Mouse (Mus musculus) lung, postnatal 14 days (tissue): ENCODE measurements around the gene Gm43191.

Experiments used
- DNase-seq: peaks from one replicate; pipeline ENCODE4 v3.0.0; 2021

The Gm43191 gene

DNA sequence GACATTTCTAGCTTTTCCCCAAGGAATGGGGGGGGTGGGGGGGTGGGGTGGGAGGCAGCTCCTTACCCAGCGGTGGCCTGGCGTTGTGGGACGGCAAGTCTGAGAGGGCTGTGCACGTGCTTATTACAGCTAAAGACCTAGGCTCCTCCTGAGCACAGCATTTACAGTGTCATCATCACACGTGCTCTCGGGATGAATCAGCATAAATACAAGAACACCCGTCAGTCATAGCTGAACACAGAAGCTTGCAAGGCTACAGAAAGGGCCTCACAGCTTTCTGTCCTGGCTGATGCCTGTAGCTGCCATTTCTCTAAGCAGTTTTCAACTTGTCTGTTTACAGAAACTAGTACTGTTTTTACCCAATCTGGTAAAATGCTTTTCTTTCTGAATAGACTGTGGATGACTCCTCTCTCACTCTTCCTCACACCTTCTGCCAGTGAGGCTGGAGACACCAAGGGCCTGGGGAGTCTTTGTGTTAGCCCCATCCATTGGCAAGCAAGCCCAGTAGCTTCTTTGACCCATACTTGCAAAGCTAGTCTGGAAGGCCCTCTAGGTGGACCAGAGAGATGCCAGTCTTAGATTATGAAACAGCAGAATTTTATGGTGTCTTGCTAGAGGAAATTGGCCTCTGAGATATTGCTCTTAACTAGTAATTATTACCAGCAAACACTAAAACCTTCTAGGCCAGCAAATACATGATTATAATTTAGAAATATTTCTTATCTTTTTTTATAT, 60.3 kb downstream of the Gm43191 start:
- no peak for DNase-seq

DNA sequence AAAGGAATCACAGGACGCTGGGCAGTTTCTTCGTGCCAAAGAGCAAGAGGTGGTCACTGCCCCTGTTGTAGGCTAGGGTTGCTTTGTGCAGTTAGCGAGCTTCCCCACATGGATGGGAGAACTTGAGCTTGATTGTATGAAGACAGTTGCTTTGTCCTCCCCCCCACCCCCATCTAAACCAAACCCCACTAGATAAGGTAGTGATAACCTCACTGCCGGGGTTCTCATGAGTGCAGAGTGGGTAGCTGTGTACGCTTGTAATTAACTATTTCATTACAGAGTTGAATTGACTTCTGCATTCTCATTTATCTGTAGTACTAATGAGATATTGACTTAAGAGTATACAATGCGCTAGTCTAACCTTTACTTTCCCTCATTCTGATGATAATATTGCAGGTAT, 62.2 kb downstream of the Gm43191 start:
- no peak for DNase-seq

DNA sequence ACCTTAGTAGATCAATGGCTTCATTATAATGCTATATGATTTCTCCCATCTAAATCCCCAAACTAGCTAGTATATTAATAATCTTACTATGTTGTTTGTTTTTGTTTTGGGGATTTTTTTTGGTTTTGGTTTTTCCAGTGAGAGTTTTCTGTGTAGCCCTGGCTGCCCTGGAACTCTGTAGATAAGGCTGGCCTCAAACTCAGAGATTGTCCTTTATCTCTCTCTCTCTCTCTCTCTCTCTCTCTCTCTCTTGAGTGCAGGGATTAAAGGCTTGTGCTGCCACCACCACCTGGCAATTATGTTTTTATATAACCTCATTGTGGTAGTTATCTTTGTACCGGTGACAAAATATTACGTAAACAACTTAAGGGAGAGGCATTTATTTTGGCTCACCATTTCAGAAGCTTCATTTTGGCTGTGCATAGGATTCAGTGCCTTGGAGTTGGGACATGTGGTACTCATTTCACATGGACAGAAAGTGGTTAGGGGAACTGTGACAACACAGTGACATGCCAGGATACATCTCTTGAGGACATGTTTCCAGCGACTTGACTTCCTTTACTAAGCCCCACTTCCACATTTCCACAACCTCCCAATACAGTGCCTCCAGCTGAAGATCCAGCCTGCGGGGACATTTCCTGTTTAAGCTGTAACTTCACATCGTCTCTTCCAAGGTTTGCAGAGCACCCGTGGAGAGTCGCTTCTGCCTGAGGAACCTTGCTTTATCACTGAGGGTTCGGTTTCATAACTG, 65.6 kb downstream of the Gm43191 start:
- no peak for DNase-seq

DNA sequence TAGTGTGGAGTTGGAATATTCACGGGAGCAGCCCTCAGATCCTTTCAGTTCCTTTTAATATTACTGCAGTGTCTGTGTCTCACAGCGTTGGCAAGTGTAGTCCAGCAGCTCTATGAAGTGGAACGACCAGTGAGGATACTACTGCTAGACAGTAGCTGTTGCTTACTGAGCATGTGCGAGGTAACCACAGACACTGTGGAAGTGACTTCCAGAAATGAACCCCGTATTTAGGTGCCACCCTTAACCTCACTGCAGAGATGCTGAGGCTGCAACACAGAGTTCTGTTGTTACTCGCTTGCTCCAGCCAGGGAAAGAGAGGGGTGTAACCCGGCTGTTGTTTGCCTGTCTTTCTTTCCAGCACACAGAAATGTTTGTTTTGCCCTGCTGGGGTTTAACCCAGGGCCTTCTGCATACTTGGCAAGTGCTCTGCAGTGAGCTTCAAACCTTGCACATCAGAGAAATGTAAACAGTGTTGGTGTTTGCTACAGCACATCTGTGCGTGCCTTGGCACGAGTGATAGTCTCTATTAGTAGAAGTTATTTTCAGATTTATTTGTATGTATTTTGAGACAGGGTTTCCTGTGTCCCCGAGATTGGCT, 66.7 kb downstream of the Gm43191 start, which contains the start of gene Trmt13:
Trmt13 (minus strand) TSS at position 293 of the 598 bp plus-strand sequence.
- peak; percentile 14 for DNase-seq

DNA sequence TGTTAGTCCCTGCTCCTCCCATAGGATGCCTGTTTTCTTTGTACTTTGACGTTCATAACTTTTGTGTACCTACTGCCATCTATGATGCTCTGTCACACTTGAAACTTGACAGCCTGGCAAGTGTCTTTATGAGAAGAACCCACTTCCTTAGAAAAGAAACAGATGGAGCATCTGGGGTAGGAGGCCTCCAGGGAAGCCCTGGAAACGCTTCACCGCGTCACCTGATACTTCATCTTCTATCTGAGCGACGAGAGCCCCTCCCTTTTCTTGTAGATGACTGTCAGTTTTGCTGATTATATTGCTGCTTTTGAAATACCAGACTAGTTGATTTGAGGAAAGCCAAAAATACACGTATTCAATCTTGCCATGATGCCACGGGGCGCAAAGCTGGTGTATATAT, 76.5 kb downstream of the Gm43191 start:
- no peak for DNase-seq

DNA sequence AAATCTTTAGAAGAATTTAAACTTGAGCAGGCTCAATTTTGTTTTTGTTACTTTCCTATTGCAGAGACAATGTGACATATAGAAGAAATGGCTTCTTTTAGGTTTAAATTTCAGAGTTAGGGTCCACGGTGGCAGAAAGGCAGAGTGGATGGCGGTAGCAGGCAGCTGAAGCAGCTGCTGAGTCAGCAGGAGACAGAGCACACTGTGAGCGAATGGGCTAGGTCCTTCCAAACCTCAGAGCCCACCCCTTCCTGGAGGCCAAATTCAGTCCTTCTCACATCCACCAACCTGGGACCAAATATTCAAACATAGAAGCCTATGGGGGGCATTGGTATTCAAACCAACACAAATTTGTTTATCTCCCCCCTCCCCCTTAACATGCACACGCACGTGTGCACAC, 79.3 kb downstream of the Gm43191 start:
- DNase-seq: no peak

DNA sequence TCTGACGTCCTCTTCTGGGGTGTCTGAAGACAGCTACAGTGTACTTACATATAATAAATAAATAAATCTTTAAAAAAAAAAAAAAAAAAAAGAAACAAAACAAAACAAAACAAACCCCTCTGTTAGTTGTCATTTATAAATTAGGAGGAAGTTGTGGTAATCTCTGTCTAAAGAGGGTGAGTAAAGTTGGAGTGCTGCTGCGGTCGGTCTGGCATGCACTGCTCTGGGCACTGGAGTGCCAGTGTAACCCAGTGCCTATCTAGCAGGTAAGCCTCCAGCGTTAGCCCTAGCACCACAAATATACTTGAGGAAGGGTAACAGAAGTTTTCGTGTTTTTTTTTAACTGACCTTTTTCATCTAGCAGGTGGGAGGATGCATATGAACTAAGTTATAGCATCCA, 80.1 kb downstream of the Gm43191 start:
- no peak for DNase-seq

DNA sequence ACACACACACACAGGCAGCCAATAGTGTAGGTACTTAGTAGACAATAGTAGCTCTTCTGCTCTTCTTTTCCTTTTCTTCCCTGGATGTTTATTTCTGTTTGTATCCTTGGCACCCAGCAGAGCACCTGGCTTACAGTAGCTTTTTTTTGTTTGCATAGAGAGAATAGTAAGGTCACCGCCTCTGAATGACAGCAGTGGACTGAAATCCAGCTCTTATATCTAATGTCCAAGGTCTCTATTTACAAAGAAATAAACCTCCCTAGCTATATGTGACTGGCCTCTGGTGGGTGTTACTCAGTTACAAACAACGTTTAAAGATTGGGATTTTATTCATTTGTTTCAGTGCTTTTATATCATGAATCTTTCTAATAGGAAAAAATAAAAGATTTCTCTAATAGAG, 81.4 kb downstream of the Gm43191 start:
- DNase-seq: no peak

DNA sequence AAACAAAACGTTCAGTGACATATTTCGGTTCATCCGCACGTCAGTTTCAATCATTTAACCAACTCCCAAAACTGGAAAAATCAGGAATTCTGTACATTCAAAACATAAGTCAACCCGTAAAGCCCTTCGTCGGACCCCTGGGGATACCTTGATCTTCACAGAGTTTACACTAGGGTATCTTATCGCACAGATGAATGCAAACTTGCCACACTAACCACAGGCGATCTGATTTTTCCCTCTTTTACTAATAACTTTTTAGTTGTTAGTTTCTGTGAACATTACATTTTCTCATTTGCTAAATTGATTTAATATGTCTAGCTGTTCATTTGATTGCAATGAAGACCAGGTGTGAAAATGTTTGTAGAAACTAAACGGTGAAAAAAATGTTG, 85.5 kb downstream of the Gm43191 start:
- DNase-seq: no peak

DNA sequence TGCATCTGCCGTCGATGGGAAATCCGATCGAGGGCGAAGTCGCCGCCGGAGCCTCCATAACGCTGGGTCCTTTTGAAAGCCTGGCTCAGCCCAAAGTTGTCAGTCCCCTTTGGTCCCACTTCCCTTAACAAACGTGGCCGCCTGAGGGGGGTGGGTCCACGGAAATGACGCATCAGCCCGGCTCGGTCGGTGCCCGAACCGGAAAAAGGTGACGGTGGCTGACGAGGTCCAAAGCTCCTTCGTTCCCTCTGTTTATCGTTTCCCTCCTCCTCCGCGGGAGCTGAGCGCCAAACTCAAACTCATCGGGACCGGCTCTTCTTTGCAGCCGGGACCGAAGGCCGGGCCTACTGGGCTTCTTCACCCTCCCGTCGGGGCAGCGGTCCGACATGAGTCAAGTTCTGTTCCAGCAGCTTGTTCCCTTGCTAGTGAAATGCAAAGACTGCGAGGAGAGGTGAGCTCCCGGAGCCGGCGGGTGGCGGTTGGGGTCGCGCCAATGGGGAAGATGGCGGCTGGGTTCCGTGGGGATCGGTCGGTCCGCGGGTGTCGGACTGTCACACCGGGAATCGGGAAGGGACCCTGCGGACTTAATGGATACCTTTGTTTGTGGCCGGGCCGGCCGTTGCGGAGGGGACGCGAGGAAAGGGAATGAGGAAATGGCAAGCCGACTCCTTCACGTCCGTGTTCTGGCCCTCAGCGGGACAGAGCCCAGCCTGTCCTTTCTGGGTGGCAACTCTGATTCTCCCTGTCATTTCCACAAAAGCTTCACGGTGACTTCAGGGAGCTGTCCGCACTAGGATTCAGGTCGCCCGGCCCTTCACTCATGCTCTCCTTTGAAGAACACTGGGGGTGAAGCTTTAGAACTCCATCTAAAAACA, 86.1 kb downstream of the Gm43191 start, which contains the start of gene Sass6:
Sass6 (plus strand) TSS at position 255 of the 875 bp plus-strand sequence.
- peak; percentile 99 for DNase-seq

DNA sequence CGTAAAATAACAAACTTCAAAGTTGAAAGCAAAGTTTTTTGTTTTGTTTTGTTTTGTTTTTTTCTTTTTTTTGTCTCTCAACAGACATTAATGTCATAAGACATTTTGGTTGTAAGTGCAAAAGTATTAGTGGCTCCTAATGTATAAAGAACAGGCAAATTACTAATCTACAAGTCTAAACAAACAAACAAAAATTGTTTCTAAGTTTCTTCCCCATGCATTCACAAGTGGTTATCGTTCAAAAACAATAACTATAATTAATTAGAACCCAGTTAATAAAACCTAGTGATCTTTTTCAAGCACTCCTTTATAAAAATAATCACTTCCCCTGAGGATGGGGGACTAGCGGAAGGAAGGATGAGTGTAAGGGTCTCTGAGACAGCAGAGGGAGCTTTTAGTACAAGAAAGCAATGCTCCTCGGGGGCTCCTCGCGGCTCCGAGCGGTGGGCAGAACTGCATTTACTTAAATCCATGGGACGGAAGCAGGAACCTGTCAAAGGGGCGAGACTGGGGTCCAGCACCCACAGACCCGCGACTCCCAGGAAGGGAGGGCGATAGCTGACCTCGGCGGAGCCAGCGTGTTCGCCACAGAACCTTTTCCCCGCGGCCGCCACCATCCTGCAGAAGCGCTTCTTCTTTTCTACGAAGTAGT, 86.9 kb downstream of the Gm43191 start:
- DNase-seq: no peak
